Mouse (Mus musculus) ES-Bruce4 (cell line): ENCODE results near the gene Ppm1l. TPM values are rescaled to one million over a fixed set of nuclear protein-coding genes. Genes with fewer than 3 reads are reported as not detected.

Experiments
- H3K27ac ChIP-seq: 2 replicates; pipeline ENCODE4 v1.5.1; 2012; ENCODE audit warnings: low read length, inconsistent platforms; ENCODE audit not compliant: insufficient read depth
- H3K27me3 ChIP-seq: 2 replicates; pipeline ENCODE4 v1.6.1; 2012; ENCODE audit warnings: mild to moderate bottlenecking, low read length, inconsistent platforms; ENCODE audit not compliant: control insufficient read depth, poor library complexity, insufficient read depth, severe bottlenecking
- H3K36me3 ChIP-seq: 2 replicates; pipeline ENCODE4 v1.6.1; 2012; ENCODE audit warnings: inconsistent platforms, mild to moderate bottlenecking, low read length, moderate library complexity; ENCODE audit not compliant: control insufficient read depth, poor library complexity, insufficient read depth, severe bottlenecking
- H3K4me1 ChIP-seq: one replicate; pipeline ENCODE4 v1.8.1; 2011; ENCODE audit warnings: low read length; ENCODE audit not compliant: control insufficient read depth, insufficient read depth
- H3K4me3 ChIP-seq: 2 replicates; pipeline ENCODE4 v1.5.1; 2011; ENCODE audit warnings: low read depth, mild to moderate bottlenecking, low read length
- H3K9ac ChIP-seq: 2 replicates; pipeline ENCODE4 v1.6.1; 2012; ENCODE audit warnings: low read depth, mild to moderate bottlenecking, inconsistent platforms; ENCODE audit not compliant: poor library complexity, severe bottlenecking
- H3K9me3 ChIP-seq: replicated peaks from 2 replicates; pipeline ENCODE4 v1.6.1; 2012; ENCODE audit warnings: mild to moderate bottlenecking, low read length, inconsistent platforms; ENCODE audit not compliant: control insufficient read depth, poor library complexity, insufficient read depth, severe bottlenecking
- CTCF ChIP-seq: IDR thresholded peaks from one replicate; pipeline ENCODE4 v1.8.1; 2011; ENCODE audit warnings: low read depth, low read length
- EP300 ChIP-seq: IDR thresholded peaks from 2 replicates; pipeline ENCODE4 v1.6.1; 2011; ENCODE audit warnings: low read depth, low read length; ENCODE audit not compliant: insufficient read depth
- POLR2A ChIP-seq: IDR thresholded peaks from one replicate; pipeline ENCODE4 v1.8.1; 2011; ENCODE audit warnings: low read length; ENCODE audit not compliant: insufficient read depth
- polyA plus RNA-seq: library from polyadenylated mRNA; stranded (reverse); fragments of >200 nt; gene quantifications from 2 replicates; pipeline ENCODE4 v1.2.4, GENCODE M21; 2011; ENCODE audit warnings: low read depth; ENCODE audit not compliant: missing spikeins, insufficient read depth, insufficient read length

The Ppm1l gene
- polyA plus RNA-seq, 1 experiment, result 3.5 TPM

DNA sequence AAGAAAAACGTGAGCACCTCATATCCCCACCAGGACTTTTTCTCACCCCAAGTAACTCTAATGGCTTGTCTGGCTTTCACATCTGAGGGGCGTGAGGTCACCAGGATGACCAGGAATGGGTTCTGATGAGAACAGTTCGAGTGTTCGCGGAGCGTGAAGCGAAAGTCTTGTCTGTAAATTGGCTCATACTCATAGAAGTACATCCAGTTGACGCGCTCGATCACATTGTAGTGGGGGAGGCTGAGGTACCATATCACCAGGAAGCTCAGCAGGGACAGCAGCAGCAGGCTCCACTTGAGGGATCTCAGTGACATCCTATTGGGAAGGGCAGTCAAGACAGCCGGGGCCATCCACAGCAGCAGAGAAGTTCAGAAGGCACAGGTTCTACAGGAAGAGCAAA is 258.9 kb downstream of the Ppm1l start:
- Histone ChIP-seq H3K27ac (no peak overlapping the region), H3K4me3 (no peak overlapping the region), H3K9me3 (no peaks in the 10 kb centered on the region), H3K27me3 (no peaks in the 10 kb centered on the region), H3K36me3 (no peaks in the 10 kb centered on the region), H3K9ac (no peak overlapping the region), H3K4me1 (no peaks in the 10 kb centered on the region)
- TF ChIP-seq POLR2A (no peak), EP300 (no peak), CTCF (no peak)

DNA sequence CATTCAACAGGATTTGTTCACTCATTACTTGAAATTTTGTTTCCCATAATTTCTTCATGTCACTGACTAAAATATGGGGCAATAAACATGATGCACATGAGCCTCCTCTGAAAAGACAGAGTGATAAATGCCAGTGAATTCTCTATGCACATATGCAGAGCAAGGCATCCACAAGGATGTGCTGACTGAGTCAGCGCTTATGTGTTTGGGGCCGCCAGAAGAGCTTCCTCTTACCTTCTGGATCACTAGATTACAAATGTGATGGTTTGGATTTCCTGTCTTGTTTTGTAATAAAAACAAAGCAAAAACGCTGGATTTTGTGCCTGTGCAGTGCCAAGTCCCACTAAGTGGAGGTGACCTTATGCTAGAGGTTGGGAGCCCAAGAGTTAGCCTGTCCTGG is 260.1 kb downstream of the Ppm1l start:
- Histone ChIP-seq H3K9ac (no peak overlapping the region), H3K27me3 (no peaks in the 10 kb centered on the region), H3K27ac (no peak overlapping the region), H3K4me1 (no peaks in the 10 kb centered on the region), H3K36me3 (no peaks in the 10 kb centered on the region), H3K9me3 (no peaks in the 10 kb centered on the region), H3K4me3 (no peak overlapping the region)
- no peak for TF ChIP-seq POLR2A
- no peak for TF ChIP-seq EP300
- TF ChIP-seq CTCF, result no peak

DNA sequence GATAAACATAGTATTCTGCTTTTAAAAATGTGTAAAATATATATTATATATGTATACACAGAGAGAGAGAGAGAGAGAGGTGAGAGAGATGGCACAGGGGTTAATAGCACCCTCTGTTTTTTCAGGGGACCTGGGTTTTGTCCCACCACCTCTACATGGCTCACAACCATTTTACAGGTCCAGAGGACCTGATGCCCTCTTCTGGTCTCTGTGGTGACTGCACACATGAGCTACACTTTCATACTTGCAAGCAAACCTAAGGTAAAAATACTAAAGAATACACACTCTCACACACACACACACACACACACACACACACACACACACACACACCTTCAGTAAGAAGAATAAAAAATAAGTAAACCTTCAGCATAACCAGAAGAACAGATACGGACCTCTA is 262.1 kb downstream of the Ppm1l start:
- no peaks in the 10 kb centered on the region for H3K9me3 ChIP-seq
- H3K4me1 ChIP-seq, result no peaks in the 10 kb centered on the region
- TF ChIP-seq CTCF (no peak), POLR2A (no peak), EP300 (no peak)
- H3K9ac ChIP-seq, result no peak overlapping the region
- no peaks in the 10 kb centered on the region for H3K27me3 ChIP-seq
- H3K27ac ChIP-seq, result no peak overlapping the region
- H3K4me3 ChIP-seq, result no peak overlapping the region
- H3K36me3 ChIP-seq, result no peaks in the 10 kb centered on the region

DNA sequence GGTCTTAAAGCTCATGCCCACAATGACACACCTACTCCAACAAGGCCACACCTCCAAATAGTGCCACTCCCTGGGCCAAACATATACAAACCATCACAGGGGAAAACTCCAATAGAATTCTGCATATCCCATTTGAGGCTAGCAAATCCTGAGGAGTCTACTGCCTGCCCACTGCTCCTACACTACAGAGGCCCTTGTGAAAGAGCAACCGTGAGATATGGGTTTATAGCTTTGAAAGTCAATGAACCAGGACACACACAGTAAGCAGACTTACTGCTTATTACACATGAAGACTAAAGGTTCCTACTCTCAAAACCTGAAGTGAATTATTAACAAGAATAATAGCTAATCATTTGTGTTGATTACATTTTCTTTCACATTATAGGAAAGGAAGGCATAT is 267.1 kb downstream of the Ppm1l start:
- Histone ChIP-seq H3K27ac (no peak overlapping the region), H3K4me1 (no peaks in the 10 kb centered on the region), H3K9me3 (no peaks in the 10 kb centered on the region), H3K36me3 (no peaks in the 10 kb centered on the region), H3K4me3 (no peak overlapping the region), H3K27me3 (no peaks in the 10 kb centered on the region), H3K9ac (no peak overlapping the region)
- TF ChIP-seq POLR2A (no peak), CTCF (no peak), EP300 (no peak)

DNA sequence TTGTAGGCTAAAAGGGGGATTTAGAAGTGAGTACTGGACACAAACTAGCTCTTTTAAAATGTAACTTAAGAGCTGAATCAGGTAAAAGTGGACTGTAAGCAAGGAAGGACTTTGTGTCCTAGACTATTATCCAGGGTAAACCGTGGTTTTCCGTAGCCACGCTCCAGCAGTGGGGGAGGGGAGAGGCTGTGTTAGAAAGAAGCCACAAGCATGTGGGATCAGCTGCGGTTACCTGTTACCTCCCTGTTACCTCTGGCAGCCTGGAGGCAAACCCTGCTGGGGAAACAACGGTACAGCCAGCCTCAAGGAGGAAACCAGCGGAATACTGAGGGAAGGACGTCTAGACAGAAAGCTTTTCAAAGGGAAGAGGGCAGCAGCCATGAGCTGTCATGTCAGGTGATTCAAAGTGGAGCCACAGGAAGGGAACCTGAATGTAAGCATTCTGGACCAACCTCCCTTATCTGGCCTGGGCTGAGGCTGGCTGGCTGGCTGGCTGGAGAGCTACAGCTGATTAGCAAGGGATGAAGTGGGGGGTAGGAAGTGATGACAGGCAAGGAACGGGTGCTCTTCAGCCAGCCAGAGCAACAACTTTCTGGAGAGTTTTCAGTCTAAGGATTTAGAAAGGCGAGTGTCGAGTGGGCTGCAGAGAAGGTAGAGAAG is 271.6 kb downstream of the Ppm1l start:
- no peak overlapping the region for H3K4me3 ChIP-seq
- no peaks in the 10 kb centered on the region for H3K27me3 ChIP-seq
- TF ChIP-seq POLR2A (no peak), CTCF (no peak), EP300 (no peak)
- no peak overlapping the region for H3K27ac ChIP-seq
- H3K36me3 ChIP-seq, result no peaks in the 10 kb centered on the region
- no peaks in the 10 kb centered on the region for H3K4me1 ChIP-seq
- no peak overlapping the region for H3K9ac ChIP-seq
- no peaks in the 10 kb centered on the region for H3K9me3 ChIP-seq

DNA sequence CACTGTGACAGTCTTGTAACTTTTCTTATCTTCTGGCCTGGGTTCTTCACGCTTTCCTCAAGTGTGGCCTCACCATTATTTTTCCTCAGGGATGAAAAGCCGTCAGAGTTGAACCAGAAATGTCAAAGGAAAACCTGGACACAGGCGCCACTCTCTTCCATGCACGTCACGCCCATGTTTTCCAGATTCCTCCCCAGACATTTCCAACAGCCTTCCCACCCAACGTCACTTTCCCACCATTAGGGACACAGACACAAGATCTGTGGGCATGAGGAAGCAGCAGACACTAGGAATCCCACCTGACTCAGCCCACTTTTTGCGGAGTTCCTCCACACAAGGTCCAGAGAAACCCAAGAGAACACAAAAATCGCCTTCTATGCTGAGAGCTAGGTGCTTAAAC is 276.8 kb downstream of the Ppm1l start:
- Histone ChIP-seq H3K4me1 (peaks cover 3% of the 10 kb centered on the region), H3K27ac (no peak overlapping the region), H3K27me3 (peaks cover under 1% of the 10 kb centered on the region; the same call in 1 of the 2 replicates), H3K9me3 (no peaks in the 10 kb centered on the region), H3K4me3 (no peak overlapping the region), H3K36me3 (no peaks in the 10 kb centered on the region), H3K9ac (no peak overlapping the region)
- no peak for TF ChIP-seq CTCF
- no peak for TF ChIP-seq POLR2A
- no peak for TF ChIP-seq EP300
